Mouse (Mus musculus): ENCODE data around the gene Bsn. TPM values are rescaled to one million over a fixed set of nuclear protein-coding genes. Genes with fewer than 3 reads are reported as not detected.

Gene Bsn
- polyA plus RNA-seq, 1 experiment from 2014 or later: 5.3 TPM

DNA sequence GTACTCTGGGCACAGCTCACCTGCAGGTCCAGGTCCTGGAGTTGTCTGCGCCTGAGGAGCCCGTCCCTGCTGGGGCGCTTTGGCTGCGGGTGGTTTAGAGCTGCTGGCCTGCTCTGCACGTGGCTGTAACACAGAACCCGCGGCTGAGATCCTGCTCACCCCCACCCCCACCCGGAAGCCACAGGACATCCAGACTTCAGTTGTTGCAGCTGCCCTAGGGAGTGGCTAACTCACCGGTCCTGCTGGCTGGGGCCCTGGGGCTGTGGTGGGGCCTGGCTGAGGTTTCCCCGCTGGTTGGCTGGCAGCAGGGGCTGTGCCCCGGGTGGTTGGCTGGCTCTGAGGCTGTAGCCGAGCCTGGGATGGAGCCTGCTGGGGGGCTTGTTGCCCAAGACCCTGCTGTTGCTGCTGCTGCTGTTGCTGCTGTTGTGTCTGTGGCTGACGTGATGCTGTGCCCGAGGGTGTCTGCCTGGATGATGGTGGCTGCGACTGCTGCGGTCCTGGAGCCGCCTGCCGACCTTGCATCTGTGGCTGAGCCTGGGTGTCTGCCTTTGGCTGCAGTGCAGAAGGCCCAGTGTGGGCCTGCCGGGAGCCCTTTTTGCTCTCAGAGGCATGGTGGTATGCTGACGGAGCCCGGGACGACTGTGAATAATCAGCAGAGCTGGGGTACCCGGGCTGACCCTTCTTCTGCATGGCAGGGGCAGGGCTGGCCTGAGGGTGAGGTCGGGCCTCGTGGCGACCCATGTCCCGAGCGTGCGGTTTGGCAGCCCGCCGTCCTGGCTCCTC, 85.2 kb downstream of the Bsn start:
- H3K4me2 ChIP-seq (ENCODE audit: low read length): no peak overlapping the region
- 35% methylated on average over 31 of the region's 31 CpGs for WGBS
- H3K27me3 ChIP-seq (replicated peaks; ENCODE audit: control insufficient read depth, insufficient read depth, low read length): no peaks in the 10 kb centered on the region
- no peak overlapping the region for H3K4me3 ChIP-seq (ENCODE audit: low read depth, low read length)
- no peak overlapping the region for H3K27ac ChIP-seq (ENCODE audit: low read depth, low read length)
- no peaks in the 10 kb centered on the region for H3K9me3 ChIP-seq (replicated peaks; ENCODE audit: control insufficient read depth, low read length)
- ATAC-seq (no peak), DNase-seq (ENCODE audit: low spot score) (no peak)
- H3K9ac ChIP-seq (ENCODE audit: low read length): peak overlapping the region; percentile 32; the same call in 1 of the 2 replicates
- H3K4me1 ChIP-seq (ENCODE audit: control insufficient read depth, insufficient read depth, low read length): no peaks in the 10 kb centered on the region
- H3K36me3 ChIP-seq (ENCODE audit: control insufficient read depth, insufficient read depth, low read length): peaks cover 59% of the 10 kb centered on the region

DNA sequence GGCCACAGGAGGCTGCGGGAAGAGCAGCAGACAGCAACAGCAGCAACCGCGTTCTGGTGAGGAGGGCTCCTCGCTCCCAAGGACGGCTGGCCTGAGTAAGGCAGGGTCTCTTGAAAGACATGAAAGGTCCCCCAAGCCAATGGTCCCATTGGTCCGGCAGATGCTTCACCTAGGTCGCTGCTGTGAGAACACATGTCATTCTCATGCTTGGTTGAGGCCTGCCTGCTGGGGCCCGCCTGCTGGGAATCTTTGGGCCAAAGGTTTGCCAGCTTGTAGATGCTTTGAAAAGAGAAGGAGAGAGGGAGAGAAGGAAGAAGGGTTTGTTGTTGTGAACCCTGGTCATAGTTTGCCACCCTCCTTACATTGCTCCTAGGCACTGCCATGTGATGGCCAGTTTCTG, 90.6 kb downstream of the Bsn start:
- Histone ChIP-seq H3K4me2 (ENCODE audit: low read length) (no peak overlapping the region), H3K4me1 (ENCODE audit: control insufficient read depth, insufficient read depth, low read length) (peaks cover 6% of the 10 kb centered on the region), H3K27ac (ENCODE audit: low read depth, low read length) (no peak overlapping the region), H3K27me3 (replicated peaks; ENCODE audit: control insufficient read depth, insufficient read depth, low read length) (no peaks in the 10 kb centered on the region), H3K36me3 (ENCODE audit: control insufficient read depth, insufficient read depth, low read length) (peaks cover 35% of the 10 kb centered on the region), H3K4me3 (ENCODE audit: low read depth, low read length) (no peak overlapping the region), H3K9ac (ENCODE audit: low read length) (no peak overlapping the region), H3K9me3 (replicated peaks; ENCODE audit: control insufficient read depth, low read length) (no peaks in the 10 kb centered on the region)
- DNase-seq (ENCODE audit: low spot score): no peak
- ATAC-seq: no peak
- 84% methylated on average over 8 of the region's 8 CpGs for WGBS

DNA sequence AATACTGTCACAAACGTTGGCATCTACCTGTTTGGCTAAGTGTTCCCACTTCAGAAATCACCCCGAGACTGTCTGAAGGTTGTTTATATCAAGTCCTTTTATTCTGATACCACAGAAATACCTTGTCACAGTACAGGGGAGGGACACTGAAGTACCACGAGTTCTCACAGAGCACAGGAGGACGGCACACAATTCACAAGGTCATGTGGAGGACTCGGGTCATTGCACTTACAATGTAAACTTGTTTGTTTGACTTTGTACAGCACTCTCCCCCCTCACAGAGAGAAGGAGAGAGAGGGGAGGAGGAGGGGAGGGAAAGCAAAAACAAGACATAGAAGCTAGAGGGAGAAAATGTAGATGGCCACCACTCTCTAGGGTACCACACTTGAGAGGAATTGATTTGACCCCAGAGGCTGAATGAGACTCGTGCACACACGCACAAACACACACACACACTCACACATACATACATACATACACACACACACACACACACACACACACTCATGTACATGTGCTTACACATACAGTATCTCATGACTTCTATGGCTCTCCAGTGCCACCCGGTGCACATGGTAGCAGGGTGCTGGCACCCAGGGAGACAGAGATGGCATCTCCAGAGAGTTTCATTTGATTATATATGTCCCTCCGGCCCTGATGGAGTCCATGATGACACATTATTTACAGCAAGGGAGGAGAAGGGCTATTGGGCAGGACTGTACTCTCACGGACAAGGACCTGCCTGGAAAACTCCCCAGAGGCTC, 94.1 kb downstream of the Bsn start:
- no peak overlapping the region for H3K4me2 ChIP-seq (ENCODE audit: low read length)
- H3K4me3 ChIP-seq (ENCODE audit: low read depth, low read length): no peak overlapping the region
- H3K27ac ChIP-seq (ENCODE audit: low read depth, low read length): no peak overlapping the region
- H3K4me1 ChIP-seq (ENCODE audit: control insufficient read depth, insufficient read depth, low read length): peaks cover 6% of the 10 kb centered on the region
- peaks cover 29% of the 10 kb centered on the region for H3K36me3 ChIP-seq (ENCODE audit: control insufficient read depth, insufficient read depth, low read length)
- DNase-seq (ENCODE audit: low spot score): no peak
- H3K9ac ChIP-seq (ENCODE audit: low read length): no peak overlapping the region
- no peaks in the 10 kb centered on the region for H3K27me3 ChIP-seq (replicated peaks; ENCODE audit: control insufficient read depth, insufficient read depth, low read length)
- 67% methylated on average over 10 of the region's 10 CpGs for WGBS
- H3K9me3 ChIP-seq (replicated peaks; ENCODE audit: control insufficient read depth, low read length): no peaks in the 10 kb centered on the region
- ATAC-seq: no peak

DNA sequence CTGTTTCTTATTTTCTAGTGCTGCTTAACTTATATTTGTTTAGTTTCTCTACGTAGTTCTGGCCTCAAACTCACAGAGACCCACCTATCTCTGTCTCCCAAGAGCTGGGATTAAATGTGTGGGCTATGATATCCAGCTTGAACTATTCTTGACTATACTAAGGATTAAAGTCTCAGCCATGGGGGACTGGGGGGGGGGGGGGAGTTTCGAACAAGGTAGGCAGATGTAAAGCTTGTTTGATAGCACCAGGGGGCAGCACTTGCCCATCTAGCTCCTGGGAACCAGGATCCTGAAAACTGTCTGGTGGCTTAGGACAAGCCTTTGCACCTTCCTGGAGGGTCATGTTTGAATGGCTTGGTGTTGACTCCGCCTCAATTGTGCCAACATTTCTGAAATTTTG, 94.7 kb downstream of the Bsn start:
- no peaks in the 10 kb centered on the region for H3K27me3 ChIP-seq (replicated peaks; ENCODE audit: control insufficient read depth, insufficient read depth, low read length)
- DNase-seq (ENCODE audit: low spot score) (peak; percentile 81), ATAC-seq (no peak)
- no peak overlapping the region for H3K27ac ChIP-seq (ENCODE audit: low read depth, low read length)
- no peaks in the 10 kb centered on the region for H3K9me3 ChIP-seq (replicated peaks; ENCODE audit: control insufficient read depth, low read length)
- peak overlapping the region; percentile 97 for H3K4me2 ChIP-seq (ENCODE audit: low read length)
- 6% methylated on average over 3 of the region's 3 CpGs for WGBS
- peaks cover 31% of the 10 kb centered on the region for H3K36me3 ChIP-seq (ENCODE audit: control insufficient read depth, insufficient read depth, low read length)
- peaks cover 6% of the 10 kb centered on the region for H3K4me1 ChIP-seq (ENCODE audit: control insufficient read depth, insufficient read depth, low read length)
- H3K9ac ChIP-seq (ENCODE audit: low read length): peak overlapping the region; percentile 72; the same call in 1 of the 2 replicates
- H3K4me3 ChIP-seq (ENCODE audit: low read depth, low read length): peak overlapping the region; percentile 57

DNA sequence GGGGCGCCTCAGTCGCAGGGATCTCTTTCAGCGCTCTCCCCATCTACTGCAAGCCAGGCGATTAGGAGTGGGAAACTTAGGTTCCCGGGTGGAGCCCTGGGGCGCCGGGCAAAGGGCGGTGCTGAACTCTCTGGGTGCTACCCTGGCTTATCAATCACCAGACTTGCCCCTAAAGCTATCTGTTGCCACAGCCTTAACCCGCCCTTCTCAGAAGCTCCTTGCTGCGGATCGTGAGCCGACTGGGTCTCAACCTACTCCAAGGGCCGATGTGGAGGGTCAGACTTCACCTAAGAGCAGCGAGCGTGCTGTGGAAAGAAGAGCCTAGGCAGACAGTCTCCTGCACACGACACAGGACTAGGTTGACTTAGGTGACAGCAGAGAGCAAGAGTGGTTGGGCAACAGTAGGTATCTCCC, 95.2 kb downstream of the Bsn start:
- peak overlapping the region; percentile 57 for H3K4me3 ChIP-seq (ENCODE audit: low read depth, low read length)
- H3K27me3 ChIP-seq (replicated peaks; ENCODE audit: control insufficient read depth, insufficient read depth, low read length): no peaks in the 10 kb centered on the region
- peak overlapping the region; percentile 97 for H3K4me2 ChIP-seq (ENCODE audit: low read length)
- no peaks in the 10 kb centered on the region for H3K9me3 ChIP-seq (replicated peaks; ENCODE audit: control insufficient read depth, low read length)
- DNase-seq (ENCODE audit: low spot score) (no peak), ATAC-seq (peak; percentile 14; the same call in 1 of the 2 replicates)
- H3K9ac ChIP-seq (ENCODE audit: low read length): peak overlapping the region; percentile 72
- under 1% methylated on average over 16 of the region's 16 CpGs for WGBS
- peaks cover 6% of the 10 kb centered on the region for H3K4me1 ChIP-seq (ENCODE audit: control insufficient read depth, insufficient read depth, low read length)
- H3K27ac ChIP-seq (ENCODE audit: low read depth, low read length): peak overlapping the region; percentile 0
- peaks cover 36% of the 10 kb centered on the region for H3K36me3 ChIP-seq (ENCODE audit: control insufficient read depth, insufficient read depth, low read length)

DNA sequence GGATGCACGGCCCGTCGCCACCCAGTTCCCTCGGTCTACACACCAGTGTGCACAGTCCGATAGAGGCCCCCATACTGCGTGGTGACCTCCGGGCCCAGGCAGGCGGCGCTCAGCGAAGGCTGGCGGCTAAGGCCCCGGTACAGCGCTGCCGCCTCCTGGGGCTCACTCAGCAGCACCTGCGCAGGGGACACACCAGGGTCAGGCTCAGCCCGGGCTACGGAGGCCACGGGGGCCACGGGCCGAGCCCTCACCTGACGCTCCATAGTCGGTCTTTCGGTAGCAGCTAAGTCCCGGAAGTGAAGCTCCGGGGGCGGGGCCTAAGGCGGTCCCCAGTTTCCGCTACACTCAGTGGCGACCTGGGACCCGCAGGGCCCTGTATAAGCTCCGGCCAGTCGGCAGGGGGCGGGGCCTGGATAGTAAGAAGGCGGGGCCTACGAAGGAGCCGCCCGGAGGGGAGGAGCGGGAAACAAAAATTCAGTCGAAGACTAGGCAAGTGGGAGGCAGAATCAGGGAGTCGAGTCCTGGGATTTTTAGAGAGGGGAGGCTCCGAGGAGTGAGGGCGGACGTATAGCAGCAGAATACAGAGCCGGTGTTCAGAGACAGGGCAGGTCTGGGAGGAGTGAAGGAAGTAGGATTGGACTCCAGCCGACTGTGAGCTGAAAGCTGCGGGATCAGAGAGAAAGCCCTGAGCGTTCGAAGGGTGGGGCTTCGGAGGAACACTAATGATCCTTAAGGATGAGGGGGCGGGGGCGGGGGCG, 95.8 kb downstream of the Bsn start, which contains the start of gene Apeh:
Apeh (minus strand) TSS at position 423 of the 758 bp plus-strand sequence.
- Histone ChIP-seq H3K9me3 (replicated peaks; ENCODE audit: control insufficient read depth, low read length) (no peaks in the 10 kb centered on the region), H3K4me1 (ENCODE audit: control insufficient read depth, insufficient read depth, low read length) (peaks cover 6% of the 10 kb centered on the region), H3K36me3 (ENCODE audit: control insufficient read depth, insufficient read depth, low read length) (peaks cover 40% of the 10 kb centered on the region), H3K4me3 (ENCODE audit: low read depth, low read length) (peak within 1 kb of the TSS; percentile 57), H3K27me3 (replicated peaks; ENCODE audit: control insufficient read depth, insufficient read depth, low read length) (no peaks in the 10 kb centered on the region), H3K4me2 (ENCODE audit: low read length) (peak within 1 kb of the TSS; percentile 97), H3K9ac (ENCODE audit: low read length) (peak within 1 kb of the TSS; percentile 72), H3K27ac (ENCODE audit: low read depth, low read length) (peak within 1 kb of the TSS; percentile 63)
- DNase-seq (ENCODE audit: low spot score) (peak; percentile 93), ATAC-seq (peak; percentile 96)
- under 1% methylated on average over 50 of the region's 52 CpGs for WGBS

GRCm38 (mm10) chr9:108093586-108093985, 96.6 kb downstream of the Bsn start:
- Histone ChIP-seq H3K36me3 (ENCODE audit: control insufficient read depth, insufficient read depth, low read length) (peaks cover 44% of the 10 kb centered on the region), H3K9me3 (replicated peaks; ENCODE audit: control insufficient read depth, low read length) (no peaks in the 10 kb centered on the region), H3K27me3 (replicated peaks; ENCODE audit: control insufficient read depth, insufficient read depth, low read length) (no peaks in the 10 kb centered on the region), H3K4me1 (ENCODE audit: control insufficient read depth, insufficient read depth, low read length) (peaks cover 6% of the 10 kb centered on the region), H3K4me2 (ENCODE audit: low read length) (peak overlapping the region; percentile 97), H3K9ac (ENCODE audit: low read length) (peak overlapping the region; percentile 72), H3K4me3 (ENCODE audit: low read depth, low read length) (peak overlapping the region; percentile 57), H3K27ac (ENCODE audit: low read depth, low read length) (no peak overlapping the region)
- ATAC-seq: no peak
- 71% methylated on average over 10 of the region's 10 CpGs for WGBS
- DNase-seq (ENCODE audit: low spot score): no peak

DNA sequence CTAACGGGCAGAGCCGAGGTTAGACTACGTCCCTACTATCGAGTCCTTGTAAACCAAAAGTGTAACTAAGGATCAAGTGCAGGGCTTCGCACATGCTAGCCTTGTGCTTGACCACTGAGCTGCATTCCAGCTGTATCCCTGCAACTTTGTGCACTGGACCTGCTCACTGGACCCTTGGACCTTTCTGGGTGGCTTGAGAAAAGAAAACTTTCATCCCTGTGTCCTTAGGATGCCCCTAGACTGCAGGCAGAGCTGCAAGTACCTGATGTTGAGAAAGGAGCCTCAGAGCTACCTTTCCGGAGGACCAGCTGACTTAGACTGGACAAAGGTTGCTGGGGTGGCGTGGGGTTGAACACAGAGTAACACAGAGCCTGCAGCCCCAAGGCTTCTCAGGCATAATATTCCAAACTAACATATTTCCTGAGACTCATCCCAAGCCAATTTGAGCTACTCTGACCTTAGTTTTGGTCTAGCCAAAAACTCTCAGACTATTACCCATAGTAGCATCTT, 99.5 kb downstream of the Bsn start:
- Histone ChIP-seq H3K4me2 (ENCODE audit: low read length) (no peak overlapping the region), H3K9me3 (replicated peaks; ENCODE audit: control insufficient read depth, low read length) (no peaks in the 10 kb centered on the region), H3K4me3 (ENCODE audit: low read depth, low read length) (no peak overlapping the region), H3K36me3 (ENCODE audit: control insufficient read depth, insufficient read depth, low read length) (peaks cover 72% of the 10 kb centered on the region), H3K4me1 (ENCODE audit: control insufficient read depth, insufficient read depth, low read length) (peaks cover 6% of the 10 kb centered on the region), H3K27me3 (replicated peaks; ENCODE audit: control insufficient read depth, insufficient read depth, low read length) (no peaks in the 10 kb centered on the region), H3K27ac (ENCODE audit: low read depth, low read length) (no peak overlapping the region), H3K9ac (ENCODE audit: low read length) (no peak overlapping the region)
- 96% methylated on average over 7 of the region's 7 CpGs for WGBS
- ATAC-seq (no peak), DNase-seq (ENCODE audit: low spot score) (no peak)
